Mouse (Mus musculus) macrophage (primary cell): ENCODE results near the gene Ifit2. TPM values are rescaled to one million over a fixed set of nuclear protein-coding genes. Genes with fewer than 3 reads are reported as not detected.
"Not testable (repeated sequence)": the region's sequence is repeated elsewhere in the genome, so short reads cannot be mapped to it uniquely, and the experiment has no call there.

ENCODE experiments used
- H3K27ac ChIP-seq: fragments of 350-480 bp; formaldehyde crosslinking; 2 replicates; pipeline ENCODE4 v1.9.0; 2021
- H3K36me3 ChIP-seq: fragments of 350-480 bp; formaldehyde crosslinking; 2 replicates; pipeline ENCODE4 v1.9.0; 2021; ENCODE audit errors: inconsistent target
- H3K4me3 ChIP-seq: fragments of 350-480 bp; formaldehyde crosslinking; 2 replicates; pipeline ENCODE4 v1.9.0; 2021; ENCODE audit errors: inconsistent target
- H3K79me2 ChIP-seq: fragments of 350-480 bp; formaldehyde crosslinking; 2 replicates; pipeline ENCODE4 v1.9.0; 2021; ENCODE audit errors: inconsistent target
- WGBS: methylation state at CpG from one replicate; pipeline ENCODE4 v1.1.7; 2026; ENCODE audit warnings: inconsistent platforms; ENCODE audit not compliant: missing documents; 5-methylcytosine and 5-hydroxymethylcytosine counted together
- polyA plus RNA-seq: library from polyadenylated mRNA; stranded (reverse); fragments of 250-400 nt; gene quantifications from 3 replicates; pipeline ENCODE4 v1.2.4, GENCODE M21; 2018; ENCODE audit warnings: inconsistent platforms

The Ifit2 gene
- polyA plus RNA-seq, 1 experiment from 2014 or later: 307 TPM

GRCm38 (mm10) chr19:34562556-34562955 is 12.1 kb downstream of the Ifit2 start:
- H3K27ac ChIP-seq: no peak overlapping the region
- H3K4me3 ChIP-seq: no peak overlapping the region
- H3K79me2 ChIP-seq: no peaks in the 10 kb centered on the region; the same call in 1 of the 2 replicates
- H3K36me3 ChIP-seq: no peaks in the 10 kb centered on the region

GRCm38 (mm10) chr19:34566178-34566784 is 15.8 kb downstream of the Ifit2 start:
- Histone ChIP-seq H3K79me2 (peaks cover 34% of the 10 kb centered on the region), H3K36me3 (no peaks in the 10 kb centered on the region), H3K4me3 (no peak overlapping the region), H3K27ac (no peak overlapping the region)
- 100% methylated on average over 1 of the region's 1 CpGs for WGBS

- H3K4me3 ChIP-seq: no peak overlapping the region
- peaks cover 20% of the 10 kb centered on the region for H3K36me3 ChIP-seq
- WGBS: 95% methylated on average over 7 of the region's 7 CpGs
- peak overlapping the region; percentile 29 for H3K27ac ChIP-seq
- H3K79me2 ChIP-seq: peaks cover 63% of the 10 kb centered on the region
Observed at GRCm38 (mm10) chr19:34568988-34569895, 18.7 kb downstream of the Ifit2 start.

GRCm38 (mm10) chr19:34569896-34570476 is 19.5 kb downstream of the Ifit2 start:
- Histone ChIP-seq H3K79me2 (peaks cover 70% of the 10 kb centered on the region), H3K27ac (peak overlapping the region; percentile 39), H3K4me3 (peak overlapping the region; percentile 47), H3K36me3 (peaks cover 27% of the 10 kb centered on the region)
- WGBS: 69% methylated on average over 4 of the region's 4 CpGs

- Histone ChIP-seq H3K36me3 (peaks cover 37% of the 10 kb centered on the region), H3K4me3 (peak overlapping the region; percentile 47), H3K27ac (no peak overlapping the region; the same call in 1 of the 2 replicates), H3K79me2 (peaks cover 70% of the 10 kb centered on the region)
- 100% methylated on average over 1 of the region's 1 CpGs for WGBS
Observed at GRCm38 (mm10) chr19:34571080-34571479, 20.6 kb downstream of the Ifit2 start.

GRCm38 (mm10) chr19:34573650-34574049 is 23.2 kb downstream of the Ifit2 start:
- Histone ChIP-seq H3K79me2 (peaks cover 62% of the 10 kb centered on the region), H3K36me3 (peaks cover 39% of the 10 kb centered on the region), H3K27ac (no peak overlapping the region), H3K4me3 (no peak overlapping the region)
- WGBS: 94% methylated on average over 5 of the region's 5 CpGs

- peaks cover 28% of the 10 kb centered on the region; the same call in 1 of the 2 replicates for H3K79me2 ChIP-seq
- 100% methylated on average over 1 of the region's 1 CpGs for WGBS
- peaks cover 39% of the 10 kb centered on the region for H3K36me3 ChIP-seq
- no peak overlapping the region for H3K27ac ChIP-seq
- no peak overlapping the region for H3K4me3 ChIP-seq
Observed at GRCm38 (mm10) chr19:34577121-34577520, 26.6 kb downstream of the Ifit2 start.

- H3K4me3 ChIP-seq: not testable (repeated sequence)
- Histone ChIP-seq H3K27ac (peak overlapping the region; percentile 65), H3K79me2 (peaks cover 42% of the 10 kb centered on the region; the same call in 1 of the 2 replicates), H3K36me3 (peaks cover 14% of the 10 kb centered on the region)
- WGBS: 83% methylated on average over 1 of the region's 2 CpGs
Observed at GRCm38 (mm10) chr19:34582696-34583095, 32.2 kb downstream of the Ifit2 start.

GRCm38 (mm10) chr19:34583126-34583766 is 32.8 kb downstream of the Ifit2 start, which contains the start of gene Ifit3:
TSS of gene Ifit3 (plus strand) at chr19:34583531.
- Histone ChIP-seq H3K4me3 (peak within 1 kb of the TSS; percentile 25), H3K27ac (peak within 1 kb of the TSS; percentile 65)

GRCm38 (mm10) chr19:34585740-34586458 is 35.4 kb downstream of the Ifit2 start:
- H3K79me2 ChIP-seq: peaks cover 49% of the 10 kb centered on the region; the same call in 1 of the 2 replicates
- not testable (repeated sequence) for H3K27ac ChIP-seq
- H3K4me3 ChIP-seq: peak overlapping the region; percentile 25; the same call in 1 of the 2 replicates
- WGBS: 80% methylated on average over 5 of the region's 5 CpGs
- H3K36me3 ChIP-seq: peaks cover 30% of the 10 kb centered on the region

More at GRCm38 (mm10) chr19:34583126-34583766, 32.8 kb downstream of the Ifit2 start, which contains the start of gene Ifit3:
- 6% methylated on average over 2 of the region's 2 CpGs for WGBS
- Histone ChIP-seq H3K79me2 (peaks cover 45% of the 10 kb centered on the region; the same call in 1 of the 2 replicates), H3K36me3 (peaks cover 17% of the 10 kb centered on the region)

GRCm38 (mm10) chr19:34587898-34588692 is 37.6 kb downstream of the Ifit2 start:
- Histone ChIP-seq H3K79me2 (peaks cover 49% of the 10 kb centered on the region; the same call in 1 of the 2 replicates), H3K36me3 (peaks cover 36% of the 10 kb centered on the region)
- H3K27ac ChIP-seq, H3K4me3 ChIP-seq: not testable (repeated sequence)
- 72% methylated on average over 5 of the region's 12 CpGs for WGBS

- peaks cover 44% of the 10 kb centered on the region for H3K36me3 ChIP-seq
- H3K79me2 ChIP-seq: peaks cover 44% of the 10 kb centered on the region; the same call in 1 of the 2 replicates
- no peak overlapping the region for H3K27ac ChIP-seq
- H3K4me3 ChIP-seq: no peak overlapping the region
Observed at GRCm38 (mm10) chr19:34588959-34589358, 38.5 kb downstream of the Ifit2 start.

GRCm38 (mm10) chr19:34593456-34593855 is 43.0 kb downstream of the Ifit2 start:
- 94% methylated on average over 2 of the region's 2 CpGs for WGBS
- no peak overlapping the region for H3K4me3 ChIP-seq

More at GRCm38 (mm10) chr19:34593456-34593855, 43.0 kb downstream of the Ifit2 start:
- peaks cover 48% of the 10 kb centered on the region for H3K36me3 ChIP-seq
- H3K27ac ChIP-seq: no peak overlapping the region
- peaks cover 28% of the 10 kb centered on the region; the same call in 1 of the 2 replicates for H3K79me2 ChIP-seq
